In the genomic region with DNA sequence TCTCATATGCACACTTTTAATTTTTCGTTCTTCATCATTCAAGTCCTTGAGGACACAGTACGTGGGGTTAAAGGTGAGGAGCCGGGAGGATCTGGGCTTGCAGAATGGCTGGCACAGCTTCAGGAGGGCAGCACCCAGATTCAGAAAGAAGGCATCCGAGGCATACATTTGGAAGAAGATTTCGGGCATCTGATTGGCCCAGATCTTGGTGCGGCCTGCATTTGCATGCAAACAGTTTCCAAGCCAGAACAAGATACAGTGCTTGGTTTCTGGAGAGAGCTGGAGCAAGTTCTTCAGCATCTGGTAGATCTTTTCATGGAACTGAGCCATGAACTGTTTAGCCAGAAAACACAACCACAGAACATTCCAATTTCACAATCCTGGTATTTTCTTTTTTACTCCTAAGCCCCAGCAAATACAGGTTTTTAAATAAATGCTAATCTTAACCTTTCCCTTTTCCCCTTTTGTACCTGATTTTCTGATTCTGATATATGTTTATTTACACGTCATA, we compare ENCODE assay signal across 32 mouse cellular contexts. TPM values are rescaled to one million over a fixed set of nuclear protein-coding genes. Genes with fewer than 3 reads are reported as not detected.
DNase-seq lines count a peak whose midpoint lies in the region; ATAC-seq and TF ChIP-seq lines count a peak whose summit lies in the region.
"Had no signal": no experiment of that assay in that cellular context is flagged by ENCODE, and none has a peak within 500 bp of the region (broad histone marks: within the 10 kb centered on the region; RNA-seq: fewer than 3 reads in every experiment).

No protein-coding gene starts in this region.

- peak overlapping the region; percentile 8; the same call in 1 of the 2 replicates for H3K27ac ChIP-seq in heart, adult 2 months
- H3K27ac ChIP-seq in heart, embryonic 10.5 days = no peak overlapping the region
- no peak overlapping the region for H3K27ac ChIP-seq in lung, postnatal 0 days (ENCODE audit: low read length)
- no peak overlapping the region for H3K27ac ChIP-seq in hindbrain, embryonic 13.5 days
- H3K27ac ChIP-seq: embryonic facial prominence, embryonic 13.5 days; forebrain, embryonic 15.5 days; heart, embryonic 13.5 days; hindbrain, embryonic 14.5 days; limb, embryonic 13.5 days; liver, embryonic 13.5 days; stomach, postnatal 0 days had no signal

- peak in 1 of 2 experiments; percentile 27 for DNase-seq in heart, adult 2 months
- DNase-seq in heart, embryonic 10.5 days (ENCODE audit: low spot score) = no peak
- peak; percentile 51 for DNase-seq in lung, postnatal 0 days (ENCODE audit: low spot score)
- DNase-seq in lung, postnatal 14 days = no peak
- peak; percentile 82 for DNase-seq in NIH3T3 (ENCODE audit: low read depth)
- DNase-seq in fat pad, adult 2 months (ENCODE audit: extremely low read depth, low read depth, low spot score) = peak; percentile 58
- DNase-seq in cerebellum, postnatal 10 days = no peak
- DNase-seq: cerebellum, adult 2 months; cerebellum, postnatal 36 days; embryo, embryonic 11 days; gastrocnemius, postnatal 14 days; kidney, adult 18-20 months; kidney, postnatal 10 days; liver, embryonic 13.5 days; midbrain, embryonic 14.5 days; right cerebral cortex, postnatal 14 days; thymus, adult 2 months; thymus, postnatal 4 days had no signal

- intact Hi-C loops in heart, adult 2 months (cut with DNase I) = no loop called here

- no peaks in the 10 kb centered on the region for H3K9me3 ChIP-seq in heart, embryonic 10.5 days
- no peaks in the 10 kb centered on the region for H3K9me3 ChIP-seq in lung, postnatal 0 days (ENCODE audit: low read length)
- no peaks in the 10 kb centered on the region for H3K9me3 ChIP-seq in hindbrain, embryonic 13.5 days
- H3K9me3 ChIP-seq: embryonic facial prominence, embryonic 13.5 days; forebrain, embryonic 15.5 days; heart, embryonic 13.5 days; limb, embryonic 13.5 days; liver, embryonic 13.5 days had no signal

- H3K4me3 ChIP-seq in heart, adult 2 months = no peak overlapping the region
- H3K4me3 ChIP-seq in heart, embryonic 10.5 days = no peak overlapping the region
- H3K4me3 ChIP-seq in lung, postnatal 0 days (ENCODE audit: low read depth, low read length) = no peak overlapping the region
- H3K4me3 ChIP-seq in hindbrain, embryonic 13.5 days = no peak overlapping the region
- H3K4me3 ChIP-seq: embryonic facial prominence, embryonic 13.5 days; erythroblast, embryonic 14.5 days; forebrain, embryonic 15.5 days; heart, embryonic 13.5 days; limb, embryonic 13.5 days; liver, embryonic 13.5 days had no signal

- no peaks in the 10 kb centered on the region for H3K27me3 ChIP-seq in heart, adult 2 months (ENCODE audit: control insufficient read depth, insufficient read depth, low read length)
- no peaks in the 10 kb centered on the region for H3K27me3 ChIP-seq in heart, embryonic 10.5 days (ENCODE audit: insufficient read depth, poor library complexity, severe bottlenecking)
- H3K27me3 ChIP-seq in lung, postnatal 0 days (replicated peaks; ENCODE audit: insufficient read depth, low read length) = no peaks in the 10 kb centered on the region
- no peaks in the 10 kb centered on the region for H3K27me3 ChIP-seq in hindbrain, embryonic 13.5 days
- H3K27me3 ChIP-seq: embryonic facial prominence, embryonic 13.5 days; forebrain, embryonic 15.5 days; heart, embryonic 13.5 days; limb, embryonic 13.5 days; liver, embryonic 13.5 days had no signal

- TF ChIP-seq CTCF in heart, adult 2 months (IDR thresholded peaks at IDR 0.05) = no peak
- TF ChIP-seq CTCF in lung, postnatal 0 days (IDR thresholded peaks at IDR 0.05) = no peak

- WGBS in heart, adult 2 months = 87% methylated on average over 7 of the region's 7 CpGs
- WGBS in heart, embryonic 10.5 days = 89% methylated on average over 7 of the region's 7 CpGs
- 86% methylated on average over 7 of the region's 7 CpGs for WGBS in lung, postnatal 0 days
- 96% methylated on average over 7 of the region's 7 CpGs for WGBS in hindbrain, embryonic 13.5 days

- H3K79me2 ChIP-seq in heart, adult 2 months (replicated peaks; ENCODE audit: control insufficient read depth, insufficient read depth, low read length) = no peaks in the 10 kb centered on the region

- no peak for TF ChIP-seq EP300 in heart, adult 2 months (IDR thresholded peaks at IDR 0.05; ENCODE audit: insufficient read depth, low read depth, low read length)
- no peak for TF ChIP-seq EP300 in lung, postnatal 0 days (IDR thresholded peaks at IDR 0.05)

- no peak for TF ChIP-seq POLR2A in heart, adult 2 months (IDR thresholded peaks at IDR 0.05; ENCODE audit: insufficient read depth, low read depth, low read length)

- H3K9ac ChIP-seq in heart, adult 2 months (ENCODE audit: low read depth, low read length) = no peak overlapping the region
- H3K9ac ChIP-seq in lung, postnatal 0 days (replicated peaks; ENCODE audit: low read depth) = no peak overlapping the region
- H3K9ac ChIP-seq in hindbrain, embryonic 13.5 days = no peak overlapping the region
- H3K9ac ChIP-seq: embryonic facial prominence, embryonic 13.5 days; forebrain, embryonic 15.5 days; heart, embryonic 13.5 days; hindbrain, embryonic 14.5 days; limb, embryonic 13.5 days; liver, embryonic 13.5 days had no signal

- no peak overlapping the region for H3K4me2 ChIP-seq in lung, postnatal 0 days (replicated peaks; ENCODE audit: low read depth, low read length)
- H3K4me2 ChIP-seq in hindbrain, embryonic 13.5 days = no peak overlapping the region
- H3K4me2 ChIP-seq: embryonic facial prominence, embryonic 13.5 days; forebrain, embryonic 15.5 days; heart, embryonic 13.5 days; hindbrain, embryonic 14.5 days; limb, embryonic 13.5 days; liver, embryonic 13.5 days had no signal

- peaks cover 15% of the 10 kb centered on the region for H3K36me3 ChIP-seq in heart, adult 2 months (ENCODE audit: control insufficient read depth, insufficient read depth, low read length)
- H3K36me3 ChIP-seq in heart, embryonic 10.5 days = peaks cover 86% of the 10 kb centered on the region
- peaks cover 74% of the 10 kb centered on the region for H3K36me3 ChIP-seq in lung, postnatal 0 days (ENCODE audit: insufficient read depth, low read length)
- peaks cover 96% of the 10 kb centered on the region for H3K36me3 ChIP-seq in hindbrain, embryonic 13.5 days

- H3K4me1 ChIP-seq in heart, adult 2 months (ENCODE audit: control insufficient read depth, insufficient read depth, low read length) = peaks cover 2% of the 10 kb centered on the region; the same call in 1 of the 2 replicates
- H3K4me1 ChIP-seq in heart, embryonic 10.5 days = no peaks in the 10 kb centered on the region
- no peaks in the 10 kb centered on the region for H3K4me1 ChIP-seq in lung, postnatal 0 days (ENCODE audit: insufficient read depth, low read depth, low read length)
- no peaks in the 10 kb centered on the region for H3K4me1 ChIP-seq in hindbrain, embryonic 13.5 days (replicated peaks)
- H3K4me1 ChIP-seq: embryonic facial prominence, embryonic 13.5 days; forebrain, embryonic 15.5 days; limb, embryonic 13.5 days; liver, embryonic 13.5 days had no signal

- no peak for ATAC-seq in lung, postnatal 0 days
- ATAC-seq in hindbrain, embryonic 13.5 days (ENCODE audit: low FRiP score) = no peak
- ATAC-seq: forebrain, embryonic 15.5 days; inflammation-experienced regulatory T-cells, adult 6 months had no signal

RNA-seq across cellular contexts. Expression of gene Ube4a, which starts 19.2 kb away (rescaled TPM):
- total RNA-seq in heart, adult 2 months (2021) = 10 to 100 TPM; 36.1 to 39.6 TPM
- polyA plus RNA-seq in heart, adult 2 months (2012; rRNA removed) = 8.4 and 17.0 TPM in 2 replicates
- polyA plus RNA-seq in heart, embryonic 10.5 days (2016; fragmentation: Nextera tagmentation; extraction: Ambion mirVana) = 17.8 and 20.9 TPM in 2 replicates
- 12.9 and 13.2 TPM in 2 replicates for polyA plus RNA-seq in lung, postnatal 0 days (2015; fragmentation: Nextera tagmentation; extraction: Ambion mirVana)
- polyA plus RNA-seq in hindbrain, embryonic 13.5 days (2015; fragmentation: Nextera tagmentation; extraction: Ambion mirVana) = 35.6 and 37.7 TPM in 2 replicates

RNA-seq across cellular contexts. Expression of gene Atp5l, which starts 25.7 kb away (rescaled TPM):
- total RNA-seq in heart, adult 2 months (2021) = 1,000 to 10,000 TPM; 1,478 to 1,698 TPM
- 1,092 and 1,784 TPM in 2 replicates for polyA plus RNA-seq in heart, adult 2 months (2012; rRNA removed)
- polyA plus RNA-seq in heart, embryonic 10.5 days (2016; fragmentation: Nextera tagmentation; extraction: Ambion mirVana) = 722 and 893 TPM in 2 replicates
- polyA plus RNA-seq in lung, postnatal 0 days (2015; fragmentation: Nextera tagmentation; extraction: Ambion mirVana) = 663 and 736 TPM in 2 replicates
- 795 and 863 TPM in 2 replicates for polyA plus RNA-seq in hindbrain, embryonic 13.5 days (2015; fragmentation: Nextera tagmentation; extraction: Ambion mirVana)

RNA-seq across cellular contexts. Expression of gene Cd3g, which starts 34.0 kb away (rescaled TPM):
- under 1 TPM; 0.25 to 0.39 TPM for total RNA-seq in heart, adult 2 months (2021)
- 0.64 and 1.5 TPM in 2 replicates for polyA plus RNA-seq in heart, adult 2 months (2012; rRNA removed)
- not detected in 2 replicates for polyA plus RNA-seq in heart, embryonic 10.5 days (2016; fragmentation: Nextera tagmentation; extraction: Ambion mirVana)
- 0.63 and 1.1 TPM in 2 replicates for polyA plus RNA-seq in lung, postnatal 0 days (2015; fragmentation: Nextera tagmentation; extraction: Ambion mirVana)
- polyA plus RNA-seq in hindbrain, embryonic 13.5 days (2015; fragmentation: Nextera tagmentation; extraction: Ambion mirVana) = not detected in 2 replicates
- total RNA-seq: heart, postnatal 25 days; left cerebral cortex, adult 18-20 months; left cerebral cortex, postnatal 25 days had no signal
- polyA plus RNA-seq: cerebellum, adult 2 months; erythroblast, embryonic 14.5 days; forebrain, embryonic 15.5 days; hindbrain, embryonic 14.5 days; midbrain, embryonic 14.5 days; neural tube, embryonic 11.5 days had no signal

RNA-seq across cellular contexts. Expression of gene Cd3d, which starts 35.3 kb away (rescaled TPM):
- under 1 TPM in 1 of 2 experiments, not detected in 1; 0.66 TPM for total RNA-seq in heart, adult 2 months (2021)
- polyA plus RNA-seq in heart, adult 2 months (2012; rRNA removed) = 0.29 and 0.92 TPM in 2 replicates
- polyA plus RNA-seq in heart, embryonic 10.5 days (2016; fragmentation: Nextera tagmentation; extraction: Ambion mirVana) = not detected in 2 replicates
- polyA plus RNA-seq in lung, postnatal 0 days (2015; fragmentation: Nextera tagmentation; extraction: Ambion mirVana) = 0.38 and 0.39 TPM in 2 replicates
- not detected in 2 replicates for polyA plus RNA-seq in hindbrain, embryonic 13.5 days (2015; fragmentation: Nextera tagmentation; extraction: Ambion mirVana)
- total RNA-seq: layer of hippocampus, adult 8-10 months; left cerebral cortex, adult 18-20 months; left cerebral cortex, postnatal 25 days had no signal
- polyA plus RNA-seq: embryonic facial prominence, embryonic 13.5 days; erythroblast, embryonic 14.5 days; forebrain, embryonic 15.5 days; hindbrain, embryonic 14.5 days; limb, embryonic 13.5 days; liver, embryonic 13.5 days; midbrain, embryonic 14.5 days; neural tube, embryonic 11.5 days had no signal

Comparison
In these comparisons a context has a peak if more than half of its experiments do, and no peak if none do; other contexts are left out.
1. DNase-seq: peak in lung, postnatal 0 days (single experiment), NIH3T3 (single experiment) and fat pad, adult 2 months (single experiment); none in heart, embryonic 10.5 days (single experiment), lung, postnatal 14 days (single experiment) and cerebellum, postnatal 10 days (0 of 2).